Mouse (Mus musculus): ENCODE data around the gene Olfr1508. TPM values are rescaled to one million over a fixed set of nuclear protein-coding genes. Genes with fewer than 3 reads are reported as not detected.
"Not testable (repeated sequence)": the region's sequence is repeated elsewhere in the genome, so short reads cannot be mapped to it uniquely, and the experiment has no call there.

Gene Olfr1508
- not detected for total RNA-seq (2021)
- long read RNA-seq, experiment 1, result 0 reads
- long read RNA-seq, experiment 2, result 0 reads

DNA sequence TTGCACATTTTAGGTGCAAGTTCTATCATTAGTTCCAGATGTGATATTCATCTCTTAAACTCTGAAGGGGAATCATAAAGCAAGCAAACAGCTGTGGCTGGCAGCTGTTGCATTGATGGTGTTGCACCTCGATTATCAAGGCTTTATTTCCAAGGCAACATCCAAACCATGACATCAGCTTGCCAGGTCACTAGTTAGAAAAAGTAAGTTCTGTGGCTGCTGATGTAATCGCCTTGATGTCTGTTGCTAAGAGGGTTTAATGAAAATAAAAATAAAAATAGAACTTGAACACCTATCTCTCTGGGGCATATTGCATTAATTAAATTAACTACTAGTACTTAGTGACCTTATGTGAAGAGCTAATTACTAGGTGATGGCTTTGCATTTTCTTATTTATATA, at the start of gene Olfr1508:
Olfr1508 (minus strand) TSS at position 101 of the 400 bp plus-strand sequence.
- DNase-seq, result no peak

DNA sequence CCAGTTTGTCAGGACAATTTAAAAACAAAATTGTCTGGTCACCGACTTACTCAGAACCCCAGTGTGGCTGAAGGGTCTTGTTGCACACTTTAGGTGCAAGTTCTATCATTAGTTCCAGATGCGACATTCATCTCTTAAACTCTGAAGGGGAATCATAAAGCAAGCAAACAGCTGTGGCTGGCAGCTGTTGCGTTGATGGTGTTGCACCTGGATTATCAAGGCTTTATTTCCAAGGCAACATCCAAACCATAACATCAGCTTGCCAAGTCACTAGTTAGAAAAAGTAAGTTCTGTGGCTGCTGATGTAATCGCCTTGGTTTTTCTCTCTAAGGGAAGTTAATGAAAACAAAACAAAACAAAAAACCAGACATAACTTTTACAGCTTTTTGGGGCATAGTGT, 28.2 kb upstream of the Olfr1508 start, which contains the start of gene Olfr1507:
Olfr1507 (minus strand) TSS at position 234 of the 400 bp plus-strand sequence.
- DNase-seq, result no peak

DNA sequence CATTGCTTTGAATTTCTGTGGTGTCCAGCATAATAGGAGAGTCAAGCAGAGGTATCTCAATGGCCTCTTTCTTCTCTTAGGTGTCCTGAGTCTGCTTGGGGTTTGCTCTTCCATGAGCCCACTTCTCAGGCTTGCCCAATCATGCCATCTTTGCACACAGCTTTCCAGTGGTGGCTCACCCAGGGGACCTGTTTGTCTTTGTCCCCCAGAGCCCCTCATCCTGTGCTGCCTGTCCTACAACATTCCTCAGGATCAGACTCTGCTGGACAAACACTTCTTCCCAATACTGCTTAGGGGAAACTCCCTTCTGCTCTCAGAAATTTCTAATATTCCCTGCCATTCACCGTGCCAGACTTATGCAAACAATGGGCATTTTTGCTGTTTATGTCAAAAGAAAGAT, 1.6 kb downstream of the Olfr1508 start:
- no peak for DNase-seq

DNA sequence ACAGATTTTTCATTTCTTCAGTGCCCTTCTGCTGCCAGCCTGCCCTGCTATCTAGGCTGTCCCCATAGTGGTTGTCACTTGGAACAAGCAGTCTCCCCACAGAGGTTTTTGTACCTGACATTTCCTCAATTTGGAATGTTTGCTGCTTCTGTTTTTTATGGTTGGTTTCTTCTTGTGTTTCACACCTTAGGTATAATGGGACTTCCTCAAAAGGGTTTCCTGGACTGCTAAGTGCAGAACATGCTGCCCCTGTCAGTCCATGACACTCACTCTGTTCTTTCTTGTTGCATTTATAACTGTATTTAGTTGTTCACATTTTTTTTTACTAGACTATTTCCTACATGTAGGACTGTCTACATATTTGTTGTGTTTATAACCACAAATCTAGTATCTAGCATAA, 5.4 kb downstream of the Olfr1508 start:
- DNase-seq, result no peak

DNA sequence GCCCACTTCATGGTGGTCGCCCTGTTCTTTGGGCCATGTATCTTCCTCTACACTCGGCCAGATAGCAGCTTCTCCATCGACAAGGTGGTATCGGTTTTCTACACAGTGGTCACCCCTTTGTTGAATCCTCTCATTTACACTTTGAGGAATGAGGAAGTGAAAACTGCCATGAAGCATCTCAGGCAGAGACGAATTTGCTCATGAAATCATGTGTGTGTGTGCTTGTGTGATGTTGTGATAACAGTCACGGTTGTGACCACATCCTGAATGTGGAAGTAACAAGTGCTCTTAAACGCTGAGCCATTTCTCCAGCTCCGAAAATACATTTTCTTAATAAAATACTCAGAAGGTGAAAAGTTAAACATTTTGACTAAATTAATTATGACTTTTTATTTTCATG, 16.2 kb downstream of the Olfr1508 start:
- DNase-seq, result no peak

DNA sequence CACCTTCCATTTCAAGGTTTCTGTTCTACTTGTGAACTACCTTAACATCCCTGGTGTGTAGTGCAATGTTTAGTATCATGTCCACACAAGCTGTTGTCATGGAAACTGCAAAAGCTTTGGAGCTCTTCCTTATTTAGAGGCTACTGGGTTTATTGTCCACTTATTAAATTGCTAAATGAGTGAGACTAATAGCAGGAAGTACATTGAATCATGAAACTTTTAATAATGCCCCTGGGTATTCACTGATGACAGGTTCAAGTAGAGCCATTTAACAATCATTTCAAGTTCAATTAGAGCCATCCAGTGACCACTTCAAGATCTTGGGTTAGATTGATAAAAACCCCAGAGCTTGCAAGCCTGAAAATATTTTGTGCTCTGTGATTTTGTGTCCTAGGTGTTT, 24.6 kb downstream of the Olfr1508 start, which contains the start of gene Olfr1509:
Olfr1509 (plus strand) TSS at position 301 of the 400 bp plus-strand sequence.
- DNase-seq, result no peak

DNA sequence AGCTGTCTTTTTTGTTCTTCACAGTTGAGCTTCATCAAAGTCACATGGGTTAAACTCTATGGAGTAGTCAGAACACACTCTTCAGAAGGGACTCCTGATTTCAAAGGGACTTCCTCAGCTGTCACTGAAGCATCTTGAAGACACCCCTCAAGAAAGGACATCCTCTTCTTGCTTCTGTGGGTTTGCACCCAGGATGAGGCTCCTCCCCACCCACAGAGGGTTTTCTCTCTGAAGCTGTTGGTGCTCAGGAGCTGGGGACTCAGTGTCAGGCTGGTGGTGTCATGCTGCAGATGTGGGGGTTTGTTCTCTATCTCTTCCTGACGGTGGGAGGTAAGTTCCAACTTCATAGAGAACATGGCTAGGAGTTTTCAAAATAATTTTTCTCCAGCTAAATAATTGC, 39.6 kb downstream of the Olfr1508 start:
- DNase-seq, result no peak

DNA sequence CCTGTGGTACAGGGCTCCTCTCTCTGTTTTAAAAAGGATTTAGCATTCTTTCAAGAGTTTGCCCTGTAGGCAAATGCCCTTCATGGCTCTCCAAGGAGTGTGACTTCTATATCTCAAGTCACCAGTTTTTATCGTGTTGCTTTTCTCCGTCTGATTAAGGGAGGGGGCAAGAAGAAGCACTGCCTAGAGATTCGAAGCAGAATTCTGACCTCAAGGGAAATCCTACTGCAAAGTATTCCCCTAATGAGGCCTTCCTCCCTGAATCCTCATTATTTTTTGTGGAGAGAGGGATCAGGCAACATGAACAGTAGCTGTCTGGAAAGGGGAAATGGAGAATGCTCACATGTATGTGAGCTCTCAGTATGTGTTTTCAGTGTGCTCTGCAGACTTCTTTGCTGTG, 53.0 kb downstream of the Olfr1508 start, which contains the start of gene Olfr1510:
Olfr1510 (minus strand) TSS at position 101 of the 400 bp plus-strand sequence.
- DNase-seq, result no peak

DNA sequence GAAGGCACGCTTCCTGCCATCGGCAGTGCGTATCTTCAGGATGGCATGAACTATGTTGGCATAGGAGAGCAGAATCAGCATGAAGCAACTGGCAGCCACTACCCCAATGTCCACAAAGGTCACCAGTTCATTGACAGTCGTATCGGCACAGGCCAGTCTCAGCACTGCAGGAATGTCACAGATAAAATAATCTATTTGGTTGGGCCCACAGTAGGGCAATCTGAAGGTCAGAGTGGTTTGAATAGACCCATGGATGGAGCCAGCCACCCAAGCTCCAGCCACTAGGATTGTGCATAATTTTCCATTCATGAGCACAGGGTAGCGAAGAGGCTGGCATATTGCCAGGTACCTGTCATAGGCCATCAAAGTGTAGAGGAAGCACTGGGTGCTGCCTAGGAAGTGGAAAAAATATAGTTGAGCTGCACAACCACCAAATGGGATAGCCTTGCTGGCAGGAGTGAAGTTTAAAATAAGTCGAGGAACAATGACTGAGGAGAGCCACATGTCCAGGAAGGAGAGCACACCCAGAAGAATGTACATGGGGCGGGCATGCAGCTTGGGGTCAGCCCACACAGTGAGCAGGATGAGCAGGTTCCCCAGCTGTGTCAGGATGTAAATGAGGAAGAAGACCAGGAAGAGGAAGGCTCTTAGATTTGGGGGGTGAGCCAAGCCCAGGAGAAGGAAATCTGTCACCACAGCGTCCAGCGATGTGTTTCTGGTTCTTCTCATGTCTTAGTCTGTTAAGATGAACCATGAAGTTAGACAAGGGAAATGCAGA, 57.0 kb downstream of the Olfr1508 start:
- DNase-seq, result not testable (repeated sequence)

Other genes with a start within 250 kb of the Olfr1508 start
- gene Chd8, start 209.7 kb downstream of the Olfr1508 start, total RNA-seq (2021), result 10 to 100 TPM; 46.7 to 62.6 TPM
- gene Tox4, start 188.3 kb downstream of the Olfr1508 start, total RNA-seq (2021), result 10 to 100 TPM; 31.3 to 33.8 TPM
- 1 to 10 TPM; 7.1 to 8.3 TPM for gene Rab2b, start 187.9 kb downstream of the Olfr1508 start, total RNA-seq (2021)
- gene Mettl3, start 162.4 kb downstream of the Olfr1508 start, total RNA-seq (2021), result 10 to 100 TPM; 16.3 to 17.3 TPM
- gene Sall2, start 138.7 kb downstream of the Olfr1508 start, total RNA-seq (2021), result 1 to 10 TPM; 3.1 to 5.0 TPM
- gene Olfr1513, start 111.1 kb downstream of the Olfr1508 start, total RNA-seq (2021), result not detected
- not detected for gene Olfr1512, start 88.3 kb downstream of the Olfr1508 start, total RNA-seq (2021)
- gene Olfr1511, start 70.1 kb downstream of the Olfr1508 start, total RNA-seq (2021), result not detected
- gene Olfr1510, start 53.1 kb downstream of the Olfr1508 start, total RNA-seq (2021), result not detected
- not detected for gene Olfr1509, start 24.5 kb downstream of the Olfr1508 start, total RNA-seq (2021)
- not detected for gene Olfr1507, start 28.3 kb upstream of the Olfr1508 start, total RNA-seq (2021)

All from gastrocnemius, postnatal 10 days (tissue).